Mouse (Mus musculus) embryonic facial prominence, embryonic 13.5 days (tissue): ENCODE results near the gene Cd244a. TPM values are rescaled to one million over a fixed set of nuclear protein-coding genes. Genes with fewer than 3 reads are reported as not detected.

Source experiments
- ATAC-seq: fragments of 200-750 bp; cut with Nextera tagmentation; 2 replicates; pipeline ENCODE4 v1.8.0; 2017; ENCODE audit warnings: low read depth; ENCODE audit not compliant: insufficient number of reproducible peaks, insufficient read depth, low FRiP score, low TSS enrichment
- H3K27ac ChIP-seq: fragments of 300-500 bp; sonication (generic); 2 replicates; pipeline ENCODE4 v1.5.1; 2015; ENCODE audit warnings: moderate library complexity, mild to moderate bottlenecking, inconsistent platforms
- H3K27me3 ChIP-seq: fragments of 300-500 bp; sonication (generic); 2 replicates; pipeline ENCODE4 v1.6.1; 2015; ENCODE audit warnings: mild to moderate bottlenecking, inconsistent platforms
- H3K36me3 ChIP-seq: fragments of 300-500 bp; sonication (generic); 2 replicates; pipeline ENCODE4 v1.6.1; 2015; ENCODE audit warnings: mild to moderate bottlenecking, inconsistent platforms
- H3K4me1 ChIP-seq: fragments of 300-500 bp; sonication (generic); 2 replicates; pipeline ENCODE4 v1.6.1; 2015; ENCODE audit warnings: inconsistent platforms
- H3K4me2 ChIP-seq: fragments of 300-500 bp; sonication (generic); 2 replicates; pipeline ENCODE4 v1.6.1; 2015; ENCODE audit warnings: moderate library complexity, mild to moderate bottlenecking, inconsistent platforms
- H3K4me3 ChIP-seq: fragments of 300-500 bp; sonication (generic); 2 replicates; pipeline ENCODE4 v1.5.1; 2015; ENCODE audit warnings: mild to moderate bottlenecking, inconsistent platforms
- H3K9ac ChIP-seq: fragments of 300-500 bp; sonication (generic); 2 replicates; pipeline ENCODE4 v1.6.1; 2015; ENCODE audit warnings: mild to moderate bottlenecking, inconsistent platforms
- H3K9me3 ChIP-seq: fragments of 300-500 bp; sonication (generic); 2 replicates; pipeline ENCODE4 v1.6.1; 2016; ENCODE audit warnings: inconsistent platforms
- WGBS: fragments of 180-500 bp; shearing (Covaris S2); methylation state at CpG from one replicate; pipeline ENCODE4 v1.1.7; 2015; ENCODE audit warnings: mixed read lengths; 5-methylcytosine and 5-hydroxymethylcytosine counted together
- microRNA-seq: library from miRNA; unstranded; fragments of <30 nt; microRNA quantifications from one replicate; pipeline ENCODE4, GENCODE M21; 2016
- polyA plus RNA-seq: library from polyadenylated mRNA; unstranded; fragments of >200 nt; fragmentation: Nextera tagmentation; extraction: Ambion mirVana; gene quantifications from 2 replicates; pipeline ENCODE4 v1.2.1, GENCODE M21; 2015

Gene Cd244a
- polyA plus RNA-seq, 1 experiment from 2014 or later, result not detected

GRCm38 (mm10) chr1:171658561-171658991 is 99.6 kb downstream of the Cd244a start:
- no peak overlapping the region for H3K4me2 ChIP-seq

More at GRCm38 (mm10) chr1:171658561-171658991, 99.6 kb downstream of the Cd244a start:
- no peak overlapping the region for H3K4me3 ChIP-seq
- H3K9ac ChIP-seq, result no peak overlapping the region
- H3K36me3 ChIP-seq, result no peaks in the 10 kb centered on the region
- 72% methylated on average over 5 of the region's 5 CpGs for WGBS
- ATAC-seq, result no peak
- H3K4me1 ChIP-seq, result no peaks in the 10 kb centered on the region
- no peaks in the 10 kb centered on the region for H3K9me3 ChIP-seq
- no peak overlapping the region for H3K27ac ChIP-seq
- no peaks in the 10 kb centered on the region for H3K27me3 ChIP-seq

Small RNA genes lying within 50 kb of the gene (microRNA-seq; reads per million reads assigned to microRNA genes)
- not detected for gene Mir7683

Other genes starting within 250 kb of the Cd244a start
- gene Dedd, start 230.0 kb upstream of the Cd244a start, polyA plus RNA-seq, result 58.4 and 59.6 TPM in 2 replicates
- 43.4 and 44.9 TPM in 2 replicates for gene Nit1, start 213.5 kb upstream of the Cd244a start, polyA plus RNA-seq
- gene Pfdn2, start 213.5 kb upstream of the Cd244a start, polyA plus RNA-seq, result 119 and 125 TPM in 2 replicates
- gene Klhdc9, start 198.4 kb upstream of the Cd244a start, polyA plus RNA-seq, result 1.2 and 1.9 TPM in 2 replicates
- 19.0 and 21.6 TPM in 2 replicates for gene Nectin4, start 189.1 kb upstream of the Cd244a start, polyA plus RNA-seq
- gene Arhgap30, start 170.2 kb upstream of the Cd244a start, polyA plus RNA-seq, result 1.1 and 1.3 TPM in 2 replicates
- 95.6 and 108 TPM in 2 replicates for gene Usf1, start 147.9 kb upstream of the Cd244a start, polyA plus RNA-seq
- gene Tstd1, start 140.3 kb upstream of the Cd244a start, polyA plus RNA-seq, result 8.1 and 8.5 TPM in 2 replicates
- 39.2 TPM in 2 replicates for gene F11r, start 121.7 kb upstream of the Cd244a start, polyA plus RNA-seq
- gene Alyref2, start 55.7 kb upstream of the Cd244a start, polyA plus RNA-seq, result 14.7 and 14.9 TPM in 2 replicates
- 0.23 TPM in 1 of 2 replicates, not detected in the other for gene Itln1, start 23.9 kb upstream of the Cd244a start, polyA plus RNA-seq
- 0.45 and 0.52 TPM in 2 replicates for gene Ly9, start 48.2 kb downstream of the Cd244a start, polyA plus RNA-seq
- gene Slamf7, start 93.8 kb downstream of the Cd244a start, polyA plus RNA-seq, result not detected in 2 replicates
- gene Cd48, start 122.8 kb downstream of the Cd244a start, polyA plus RNA-seq, result 1.7 and 1.9 TPM in 2 replicates
- gene Slamf1, start 207.9 kb downstream of the Cd244a start, polyA plus RNA-seq, result 0.23 and 0.35 TPM in 2 replicates